Mouse (Mus musculus): ENCODE results near the gene Ccdc191. TPM values are rescaled to one million over a fixed set of nuclear protein-coding genes. Genes with fewer than 3 reads are reported as not detected.

Gene Ccdc191
- 14.2 and 14.4 TPM in 2 replicates for polyA plus RNA-seq (2016; fragmentation: Nextera tagmentation; extraction: Ambion mirVana)

DNA sequence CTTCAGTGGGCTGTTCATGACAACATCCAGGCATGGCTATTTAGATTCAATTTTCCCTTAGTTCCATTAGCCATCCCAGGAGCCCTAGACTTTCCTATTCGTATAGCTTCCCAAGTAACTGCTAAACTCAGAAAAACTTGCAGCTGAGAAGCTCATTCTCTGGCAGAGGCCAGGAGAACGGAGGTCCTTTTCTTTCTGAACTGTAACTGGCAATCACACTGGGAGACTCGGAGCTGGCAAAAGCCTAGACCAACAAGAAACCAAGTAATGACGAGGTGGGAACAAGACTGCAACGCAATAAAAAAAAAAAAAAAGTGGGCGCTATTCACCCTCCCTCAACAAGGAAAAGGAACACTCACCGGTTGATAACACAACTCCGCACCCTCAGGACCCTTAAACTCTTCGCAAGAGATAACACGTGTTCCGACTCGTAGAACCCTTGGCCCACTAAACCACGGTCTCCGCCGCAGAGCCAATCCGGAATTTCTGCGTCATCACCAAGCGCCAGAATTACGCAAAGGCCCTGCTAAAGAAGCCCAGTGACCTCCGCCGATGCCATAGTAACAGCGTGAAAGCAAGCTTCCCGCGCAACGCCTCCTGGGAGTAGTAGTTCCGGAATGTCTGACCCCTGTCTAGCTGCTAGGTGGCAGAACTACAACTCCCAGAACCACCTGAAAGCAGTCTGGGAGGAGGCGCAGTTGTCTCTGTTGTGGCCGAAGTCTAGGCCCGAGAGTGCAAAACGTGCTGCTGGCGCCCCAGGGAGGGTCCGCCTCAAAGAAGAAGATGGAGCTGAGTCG is at the start of gene Ccdc191:
TSS of gene Ccdc191 (plus strand) at position 593 of the 797 bp plus-strand sequence.
- Histone ChIP-seq H3K27ac (peak within 1 kb of the TSS; percentile 72; the same call in 1 of the 2 replicates), H3K4me2 (replicated peaks) (peak within 1 kb of the TSS; percentile 87), H3K9me3 (no peaks in the 10 kb centered on the region), H3K9ac (peak within 1 kb of the TSS; percentile 85), H3K4me1 (peaks cover 7% of the 10 kb centered on the region; the same call in 1 of the 2 replicates), H3K27me3 (no peaks in the 10 kb centered on the region), H3K4me3 (peak within 1 kb of the TSS; percentile 63), H3K36me3 (no peaks in the 10 kb centered on the region)
- ATAC-seq (ENCODE audit: insufficient number of reproducible peaks, insufficient read depth, low FRiP score, low TSS enrichment), result peak; percentile 100
- WGBS, result under 1% methylated on average over 33 of the region's 33 CpGs

DNA sequence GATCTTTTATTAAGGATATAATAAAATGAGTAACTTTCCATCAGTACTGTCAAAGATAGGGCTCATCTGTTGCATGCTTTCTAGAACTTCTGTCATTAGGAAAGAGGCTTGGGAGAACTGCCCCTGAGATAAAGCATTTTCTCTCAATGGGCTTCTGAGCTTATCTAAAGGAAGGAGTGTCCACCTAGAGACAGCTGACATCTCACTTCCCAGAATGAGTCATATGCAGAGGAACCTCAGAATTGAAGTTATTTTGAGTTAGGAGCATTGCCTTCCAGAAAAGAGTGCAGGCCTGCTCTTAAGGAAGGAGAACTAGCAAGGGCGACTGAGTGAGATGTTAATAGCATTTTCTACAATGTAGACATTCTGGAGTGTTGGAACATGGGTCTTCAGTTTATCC is 48.4 kb upstream of the Ccdc191 start:
- H3K9ac ChIP-seq, result no peak overlapping the region
- no peak overlapping the region for H3K27ac ChIP-seq
- H3K4me1 ChIP-seq, result no peaks in the 10 kb centered on the region
- no peak for ATAC-seq (ENCODE audit: insufficient number of reproducible peaks, insufficient read depth, low FRiP score, low TSS enrichment)
- no peak overlapping the region for H3K4me2 ChIP-seq (replicated peaks)
- no peak overlapping the region for H3K4me3 ChIP-seq
- H3K36me3 ChIP-seq, result no peaks in the 10 kb centered on the region
- WGBS, result 85% methylated on average over 1 of the region's 1 CpGs
- H3K9me3 ChIP-seq, result no peaks in the 10 kb centered on the region
- no peaks in the 10 kb centered on the region for H3K27me3 ChIP-seq

DNA sequence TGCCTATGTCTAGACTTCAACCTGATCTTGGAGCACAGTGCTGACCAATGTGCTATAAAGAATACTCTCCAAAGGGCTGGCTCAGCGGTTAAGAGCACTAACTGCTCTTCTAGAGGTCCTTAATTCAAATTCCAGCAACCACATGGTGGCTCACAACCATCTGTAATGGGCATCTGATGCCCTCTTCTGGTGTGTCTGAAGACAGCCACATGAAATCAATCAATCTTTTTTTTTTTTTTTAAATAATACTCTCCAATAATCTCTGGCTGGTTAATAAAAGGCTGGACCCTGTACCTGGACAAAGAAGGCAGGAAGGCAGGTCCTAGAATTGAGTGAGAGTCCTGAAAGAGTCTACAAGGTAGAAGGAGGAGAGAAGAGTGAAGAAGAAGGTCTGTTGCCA is 39.8 kb upstream of the Ccdc191 start:
- WGBS, result 58% methylated on average over 1 of the region's 1 CpGs

DNA sequence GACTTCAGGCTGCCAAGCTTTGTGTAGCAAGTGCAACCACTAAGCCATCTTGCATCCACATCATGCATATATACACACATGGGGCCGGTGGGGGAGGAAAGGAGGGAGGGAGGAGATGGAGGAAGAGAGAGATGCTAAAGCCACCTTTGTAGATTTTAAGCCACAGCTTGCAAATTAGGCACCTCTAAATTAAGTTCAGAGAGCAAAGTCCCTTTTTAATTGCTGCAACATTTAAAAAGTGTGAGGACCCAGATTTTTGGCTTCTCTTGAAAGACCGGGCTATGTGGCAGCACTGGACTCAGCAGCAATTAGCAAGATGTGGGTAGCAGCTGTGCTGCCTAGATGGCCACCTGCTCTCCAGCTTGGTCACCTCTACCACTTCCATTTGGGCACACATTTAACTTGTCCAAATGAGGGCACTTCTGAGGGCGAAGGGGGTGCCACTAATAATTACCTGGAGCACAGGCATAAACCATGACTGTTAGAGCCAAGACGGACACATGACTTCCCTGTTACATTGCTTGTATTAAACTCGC is 30.6 kb upstream of the Ccdc191 start:
- no peaks in the 10 kb centered on the region for H3K4me1 ChIP-seq
- no peak overlapping the region for H3K9ac ChIP-seq
- ATAC-seq (ENCODE audit: insufficient number of reproducible peaks, insufficient read depth, low FRiP score, low TSS enrichment), result no peak
- H3K4me2 ChIP-seq (replicated peaks), result no peak overlapping the region
- no peaks in the 10 kb centered on the region for H3K9me3 ChIP-seq
- H3K36me3 ChIP-seq, result peaks cover 16% of the 10 kb centered on the region
- no peaks in the 10 kb centered on the region for H3K27me3 ChIP-seq
- H3K4me3 ChIP-seq, result no peak overlapping the region
- H3K27ac ChIP-seq, result no peak overlapping the region
- WGBS, result 88% methylated on average over 5 of the region's 5 CpGs

More for the DNA sequence above, 39.8 kb upstream of the Ccdc191 start:
- H3K4me3 ChIP-seq, result no peak overlapping the region
- H3K27me3 ChIP-seq, result no peaks in the 10 kb centered on the region
- no peak overlapping the region for H3K9ac ChIP-seq
- no peaks in the 10 kb centered on the region for H3K36me3 ChIP-seq
- H3K4me1 ChIP-seq, result no peaks in the 10 kb centered on the region
- H3K9me3 ChIP-seq, result no peaks in the 10 kb centered on the region
- no peak overlapping the region for H3K27ac ChIP-seq
- ATAC-seq (ENCODE audit: insufficient number of reproducible peaks, insufficient read depth, low FRiP score, low TSS enrichment), result no peak
- H3K4me2 ChIP-seq (replicated peaks), result no peak overlapping the region

DNA sequence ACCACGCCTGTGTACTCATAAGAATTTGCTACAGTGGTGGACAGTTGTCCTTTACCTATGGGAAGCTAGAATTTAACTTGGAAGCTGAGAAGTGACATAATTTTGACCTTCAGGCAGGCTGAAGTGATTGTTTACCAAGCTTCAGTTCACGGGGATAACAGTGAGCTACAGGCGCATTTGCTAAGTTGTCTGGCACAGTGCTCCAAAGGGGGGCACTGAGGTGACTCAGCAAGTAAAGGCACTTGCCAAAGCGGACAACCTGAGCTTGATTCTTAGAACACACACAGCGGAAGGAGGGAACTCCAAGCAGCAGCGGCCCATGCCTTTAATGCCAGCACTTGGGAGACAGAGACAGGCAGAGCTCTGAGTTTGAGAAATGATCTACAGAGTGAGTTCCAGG is 29.0 kb upstream of the Ccdc191 start:
- no peak for ATAC-seq (ENCODE audit: insufficient number of reproducible peaks, insufficient read depth, low FRiP score, low TSS enrichment)
- no peaks in the 10 kb centered on the region for H3K4me1 ChIP-seq
- no peak overlapping the region for H3K9ac ChIP-seq
- no peaks in the 10 kb centered on the region for H3K9me3 ChIP-seq
- peaks cover 19% of the 10 kb centered on the region for H3K36me3 ChIP-seq
- H3K27ac ChIP-seq, result no peak overlapping the region
- no peak overlapping the region for H3K4me2 ChIP-seq (replicated peaks)
- 83% methylated on average over 6 of the region's 6 CpGs for WGBS
- no peaks in the 10 kb centered on the region for H3K27me3 ChIP-seq
- H3K4me3 ChIP-seq, result no peak overlapping the region

DNA sequence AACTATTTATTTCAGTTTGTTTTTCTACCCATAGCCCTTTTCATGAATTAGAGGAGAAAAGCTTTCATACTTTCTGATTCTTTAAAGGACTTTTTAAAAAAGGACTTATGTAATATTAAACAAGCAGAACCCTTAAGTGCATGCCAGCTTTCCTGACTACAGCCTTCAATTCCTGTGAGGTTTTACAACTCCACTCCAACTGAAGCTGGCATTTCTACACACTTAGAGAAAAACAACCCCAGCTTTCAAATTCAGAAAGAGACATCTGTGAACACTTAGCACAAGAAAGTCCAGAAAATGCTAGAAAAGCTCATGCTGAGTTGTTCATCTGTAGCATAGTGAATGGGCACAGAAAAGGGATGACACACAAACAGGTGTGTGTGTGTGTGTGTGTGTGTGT is 19.8 kb upstream of the Ccdc191 start:
- Histone ChIP-seq H3K9me3 (no peaks in the 10 kb centered on the region), H3K9ac (no peak overlapping the region), H3K4me1 (no peaks in the 10 kb centered on the region), H3K27ac (no peak overlapping the region), H3K36me3 (peaks cover 37% of the 10 kb centered on the region), H3K27me3 (no peaks in the 10 kb centered on the region), H3K4me2 (replicated peaks) (no peak overlapping the region), H3K4me3 (no peak overlapping the region)
- no peak for ATAC-seq (ENCODE audit: insufficient number of reproducible peaks, insufficient read depth, low FRiP score, low TSS enrichment)

DNA sequence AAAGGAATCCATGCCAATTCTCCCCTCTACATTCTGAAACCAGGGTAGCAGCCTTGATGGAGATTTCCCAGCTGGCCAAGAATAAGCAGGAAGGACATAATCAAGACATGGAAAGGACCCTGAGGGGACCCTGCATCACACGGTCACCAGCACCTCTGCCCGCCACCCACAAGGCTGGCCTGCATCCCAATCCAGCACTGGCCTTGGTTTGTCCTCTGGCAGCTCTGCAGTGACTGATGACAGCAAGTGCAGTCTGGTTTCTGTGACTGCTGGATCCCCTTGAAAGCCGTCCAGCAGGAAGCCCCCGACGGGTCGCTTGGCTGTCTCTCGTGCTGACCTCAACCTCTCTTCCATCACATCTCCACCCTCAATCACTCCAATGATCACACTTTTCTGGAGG is 18.2 kb upstream of the Ccdc191 start:
- no peak overlapping the region for H3K9ac ChIP-seq
- 89% methylated on average over 7 of the region's 7 CpGs for WGBS
- no peaks in the 10 kb centered on the region for H3K9me3 ChIP-seq
- H3K27me3 ChIP-seq, result no peaks in the 10 kb centered on the region
- no peaks in the 10 kb centered on the region for H3K4me1 ChIP-seq
- ATAC-seq (ENCODE audit: insufficient number of reproducible peaks, insufficient read depth, low FRiP score, low TSS enrichment), result no peak
- H3K4me3 ChIP-seq, result no peak overlapping the region
- H3K36me3 ChIP-seq, result peaks cover 48% of the 10 kb centered on the region
- H3K4me2 ChIP-seq (replicated peaks), result no peak overlapping the region
- H3K27ac ChIP-seq, result no peak overlapping the region

DNA sequence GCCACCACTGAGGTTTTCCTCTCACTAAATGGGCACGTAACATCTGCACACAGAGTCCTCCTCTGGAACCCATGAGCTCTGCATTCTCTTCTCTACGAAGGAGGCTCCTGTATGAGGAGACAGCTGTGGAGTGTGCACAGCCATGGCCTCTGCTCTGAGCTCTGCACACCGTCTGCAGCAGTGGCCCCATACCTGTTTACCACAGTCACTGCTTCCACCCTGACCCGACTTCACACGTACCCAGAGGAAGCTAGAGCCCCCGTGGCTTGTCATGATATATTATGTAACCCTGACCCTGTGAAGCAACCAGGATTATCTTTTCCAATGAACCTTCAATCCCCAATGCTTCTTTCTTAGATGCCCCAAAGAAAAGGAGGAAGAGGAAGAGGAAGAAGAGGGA is 9.8 kb upstream of the Ccdc191 start:
- Histone ChIP-seq H3K4me2 (replicated peaks) (no peak overlapping the region), H3K27ac (no peak overlapping the region), H3K36me3 (peaks cover 38% of the 10 kb centered on the region), H3K4me3 (no peak overlapping the region), H3K4me1 (no peaks in the 10 kb centered on the region), H3K9me3 (no peaks in the 10 kb centered on the region), H3K9ac (no peak overlapping the region), H3K27me3 (no peaks in the 10 kb centered on the region)
- 89% methylated on average over 6 of the region's 6 CpGs for WGBS
- 0 out of 2 replicates have a peak, but pooled peaks have one; percentile 41 for ATAC-seq (ENCODE audit: insufficient number of reproducible peaks, insufficient read depth, low FRiP score, low TSS enrichment)

DNA sequence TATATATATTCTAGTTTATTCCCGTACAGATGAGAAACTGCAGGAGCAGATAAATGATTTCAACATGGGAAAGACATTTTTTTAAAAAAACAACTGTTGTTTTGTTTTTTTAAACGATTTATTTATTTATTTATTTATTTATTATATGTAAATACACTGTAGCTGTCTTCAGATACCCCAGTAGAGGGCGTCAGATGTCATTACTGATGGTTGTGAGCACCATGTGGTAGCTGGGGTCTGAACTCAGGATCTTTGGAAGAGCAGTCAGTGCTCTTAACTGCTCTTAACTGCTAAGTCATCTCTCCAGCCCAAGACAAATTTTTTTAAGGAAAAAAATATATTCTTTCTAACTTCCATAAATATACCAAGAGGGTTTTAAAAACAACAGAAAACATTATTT is 8.0 kb upstream of the Ccdc191 start:
- no peak overlapping the region for H3K27ac ChIP-seq
- H3K36me3 ChIP-seq, result peaks cover 25% of the 10 kb centered on the region
- no peak overlapping the region for H3K9ac ChIP-seq
- H3K9me3 ChIP-seq, result no peaks in the 10 kb centered on the region
- WGBS, result 56% methylated on average over 3 of the region's 3 CpGs
- no peak overlapping the region for H3K4me3 ChIP-seq
- no peak for ATAC-seq (ENCODE audit: insufficient number of reproducible peaks, insufficient read depth, low FRiP score, low TSS enrichment)
- H3K27me3 ChIP-seq, result no peaks in the 10 kb centered on the region
- no peak overlapping the region for H3K4me2 ChIP-seq (replicated peaks)
- H3K4me1 ChIP-seq, result no peaks in the 10 kb centered on the region

DNA sequence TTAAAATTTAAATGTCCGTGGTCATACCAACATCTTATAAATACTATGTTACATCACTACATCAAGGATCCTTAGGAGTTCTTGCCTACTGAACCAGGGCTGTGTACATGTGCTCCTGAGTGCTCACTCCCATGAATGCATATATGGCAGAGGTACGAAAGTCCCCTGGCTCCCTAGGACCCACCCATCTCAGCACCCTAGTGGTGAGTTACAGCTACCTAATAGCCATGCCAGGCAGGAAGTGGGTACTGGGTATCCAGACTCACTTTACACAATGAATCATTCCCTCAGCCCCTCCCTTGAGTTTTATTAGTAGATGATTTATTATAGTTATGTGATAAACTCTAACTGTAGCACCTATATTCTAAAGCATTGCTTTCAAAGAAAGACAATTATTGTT is 7.3 kb upstream of the Ccdc191 start:
- WGBS, result 95% methylated on average over 2 of the region's 2 CpGs
- Histone ChIP-seq H3K4me3 (no peak overlapping the region), H3K27me3 (no peaks in the 10 kb centered on the region), H3K27ac (no peak overlapping the region), H3K9ac (no peak overlapping the region), H3K4me2 (replicated peaks) (no peak overlapping the region), H3K4me1 (no peaks in the 10 kb centered on the region), H3K36me3 (peaks cover 22% of the 10 kb centered on the region), H3K9me3 (no peaks in the 10 kb centered on the region)
- no peak for ATAC-seq (ENCODE audit: insufficient number of reproducible peaks, insufficient read depth, low FRiP score, low TSS enrichment)

DNA sequence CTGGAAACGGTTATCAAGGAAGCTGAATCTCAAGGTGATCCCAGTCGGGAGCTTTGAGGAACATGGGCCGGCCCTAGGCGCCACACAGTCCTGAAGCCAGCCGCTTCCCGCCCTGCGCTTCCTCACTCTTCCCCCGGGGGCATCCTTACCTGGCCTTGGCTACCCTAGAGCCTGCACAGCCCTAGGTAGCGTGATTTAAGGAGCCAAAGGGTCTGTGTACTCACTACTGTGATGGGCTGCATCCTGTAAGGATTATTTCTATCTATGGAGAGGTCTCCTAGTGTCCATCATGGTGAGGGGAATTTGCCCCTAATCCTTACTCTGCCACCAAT is 371 bp downstream of the Ccdc191 start:
- Histone ChIP-seq H3K4me3 (peak overlapping the region; percentile 63), H3K27ac (peak overlapping the region; percentile 72; the same call in 1 of the 2 replicates), H3K9ac (peak overlapping the region; percentile 85), H3K4me2 (replicated peaks) (peak overlapping the region; percentile 87), H3K27me3 (no peaks in the 10 kb centered on the region), H3K4me1 (peaks cover 7% of the 10 kb centered on the region; the same call in 1 of the 2 replicates), H3K9me3 (no peaks in the 10 kb centered on the region), H3K36me3 (no peaks in the 10 kb centered on the region)
- WGBS, result 0% methylated on average over 9 of the region's 9 CpGs
- peak; percentile 98 for ATAC-seq (ENCODE audit: insufficient number of reproducible peaks, insufficient read depth, low FRiP score, low TSS enrichment)

DNA sequence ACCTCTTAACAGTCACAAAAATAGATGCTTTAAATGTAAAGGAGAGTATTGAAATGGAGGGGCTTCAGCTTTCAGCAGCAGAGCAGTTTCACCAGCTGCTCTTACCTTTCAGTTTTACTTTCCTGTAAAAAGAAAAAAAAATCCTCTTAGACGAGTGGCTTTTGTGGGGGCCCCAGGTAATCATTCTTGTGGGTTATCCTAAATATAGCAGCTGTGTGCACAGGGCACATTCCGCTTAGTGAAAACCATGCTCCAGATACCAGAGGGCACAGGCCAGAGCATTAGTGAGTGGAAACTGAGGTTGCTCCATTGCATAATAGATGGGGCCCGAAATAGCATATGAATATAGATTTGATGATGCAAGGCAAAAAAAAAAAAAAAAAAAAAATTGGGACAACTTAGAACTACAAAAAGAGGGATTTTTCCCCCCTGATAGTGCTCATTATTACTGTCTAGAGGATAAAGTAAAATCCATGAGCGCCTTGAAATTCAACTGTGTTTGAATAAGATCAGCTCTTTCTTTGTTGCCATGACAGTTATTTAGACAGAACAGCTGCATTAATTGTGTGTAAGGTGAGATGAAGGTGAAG is 1.2 kb downstream of the Ccdc191 start:
- peaks cover 7% of the 10 kb centered on the region; the same call in 1 of the 2 replicates for H3K4me1 ChIP-seq
- 80% methylated on average over 4 of the region's 4 CpGs for WGBS
- peak overlapping the region; percentile 63; the same call in 1 of the 2 replicates for H3K4me3 ChIP-seq
- no peak overlapping the region for H3K27ac ChIP-seq
- H3K36me3 ChIP-seq, result no peaks in the 10 kb centered on the region
- H3K9me3 ChIP-seq, result no peaks in the 10 kb centered on the region
- peak overlapping the region; percentile 87 for H3K4me2 ChIP-seq (replicated peaks)
- H3K9ac ChIP-seq, result no peak overlapping the region
- ATAC-seq (ENCODE audit: insufficient number of reproducible peaks, insufficient read depth, low FRiP score, low TSS enrichment), result no peak
- no peaks in the 10 kb centered on the region for H3K27me3 ChIP-seq

Measured in embryonic facial prominence, embryonic 12.5 days (tissue).